In genomic region chr9:77083221-77083620, GRCm38 (mm10) we compare ENCODE assay signal across 12 mouse cellular contexts. TPM values are rescaled to one million over a fixed set of nuclear protein-coding genes. Genes with fewer than 3 reads are reported as not detected.
DNase-seq lines count a peak whose midpoint lies in the region; TF ChIP-seq lines count a peak whose summit lies in the region.
"Not testable (repeated sequence)": the region's sequence is repeated elsewhere in the genome, so short reads cannot be mapped to it uniquely, and the experiment has no call there.
"Had no signal": no experiment of that assay in that cellular context is flagged by ENCODE, and none has a peak within 500 bp of the region (broad histone marks: within the 10 kb centered on the region; RNA-seq: fewer than 3 reads in every experiment).

No protein-coding gene starts in this region.

- H3K27me3 ChIP-seq in kidney, adult 2 months (replicated peaks; ENCODE audit: control insufficient read depth, insufficient read depth, low read length), result not testable (repeated sequence)

- H3K4me3 ChIP-seq in kidney, adult 2 months (ENCODE audit: insufficient read depth, low read depth, low read length), result not testable (repeated sequence)

- not testable (repeated sequence) for H3K4me1 ChIP-seq in kidney, adult 2 months (ENCODE audit: control insufficient read depth, insufficient read depth, low read length)

- WGBS in kidney, adult 2 months, result 41% methylated on average over 1 of the region's 1 CpGs

- not testable (repeated sequence) for TF ChIP-seq CTCF in kidney, adult 2 months (conservative IDR thresholded peaks at IDR 0.05; ENCODE audit: insufficient read depth, insufficient read length, low read depth, low read length)

- peak; percentile 80 for DNase-seq in kidney, adult 11 months
- DNase-seq in kidney, adult 2 months, result peak; percentile 89
- peak; percentile 88 for DNase-seq in kidney, adult 9 months
- DNase-seq in kidney, postnatal 14 days, result peak; percentile 58
- peak; percentile 71 to 77 for DNase-seq in kidney, postnatal 36 days
- DNase-seq in yolk sac, embryonic 10.5 days (ENCODE audit: low spot score), result peak; percentile 37

- TF ChIP-seq POLR2A in kidney, adult 2 months (IDR thresholded peaks at IDR 0.05; ENCODE audit: low read depth, low read length), result not testable (repeated sequence)

- peak overlapping the region; percentile 93 for H3K27ac ChIP-seq in kidney, adult 2 months (ENCODE audit: insufficient read depth, low read depth, low read length)

- not testable (repeated sequence) for H3K36me3 ChIP-seq in kidney, adult 2 months (ENCODE audit: control insufficient read depth, insufficient read depth, low read length)

RNA-seq across cellular contexts. Expression of gene Tinag, which starts 37.6 kb away (rescaled TPM):
- polyA plus RNA-seq in kidney, adult 2 months (2012; rRNA removed), result 64.0 and 69.1 TPM in 2 replicates
- polyA plus RNA-seq: activated CD4-positive, CD25-positive, alpha-beta regulatory T cell, adult 4 months; CD4-positive, CD25-positive, alpha-beta regulatory T cell, adult 4 months; cortical plate, adult 2 months; forebrain, embryonic 13.5 days; forebrain, embryonic 15.5 days; G1E had no signal

Comparison
In these comparisons a context has a peak if more than half of its experiments do, and no peak if none do; other contexts are left out.
1. DNase-seq: peak in every context shown above with its lines; median percentile 89 in kidney, adult 2 months; 88 in kidney, adult 9 months; 80 in kidney, adult 11 months; 74 in kidney, postnatal 36 days; 58 in kidney, postnatal 14 days; 37 in yolk sac, embryonic 10.5 days.